Mouse (Mus musculus) stomach, postnatal 0 days (tissue): ENCODE measurements at regions not wholly inside any gene's neighbourhood (a gene's known extent, or its start where the extent isn't known, plus 50 kb on each side); places are given as distances from the start of the nearest gene placed in this dataset.

Source experiments
- ATAC-seq: fragments of 200-750 bp; cut with Nextera tagmentation; 2 replicates; pipeline ENCODE4 v1.8.0; 2017; ENCODE audit not compliant: low FRiP score, low TSS enrichment
- DNase-seq: peaks from one replicate; pipeline ENCODE4 v3.0.0-alpha.2; 2016; ENCODE audit warnings: low spot score
- H3K27ac ChIP-seq: fragments of 300-500 bp; sonication (generic); replicated peaks from 2 replicates; pipeline ENCODE4 v1.5.1; 2014; ENCODE audit warnings: mild to moderate bottlenecking, control low read depth
- H3K27me3 ChIP-seq: fragments of 300-500 bp; sonication (generic); 2 replicates; pipeline ENCODE4 v1.6.1; 2014; ENCODE audit warnings: low read length; ENCODE audit not compliant: control insufficient read depth, insufficient read depth
- H3K36me3 ChIP-seq: fragments of 300-500 bp; sonication (generic); 2 replicates; pipeline ENCODE4 v1.6.1; 2014; ENCODE audit warnings: low read length, mixed read lengths; ENCODE audit not compliant: control insufficient read depth, insufficient read depth
- H3K4me1 ChIP-seq: fragments of 300-500 bp; sonication (generic); replicated peaks from 2 replicates; pipeline ENCODE4 v1.6.1; 2014; ENCODE audit warnings: antibody characterized with exemption; ENCODE audit not compliant: control insufficient read depth, insufficient read depth
- H3K4me2 ChIP-seq: fragments of 300-500 bp; sonication (generic); replicated peaks from 2 replicates; pipeline ENCODE4 v1.6.1; 2014; ENCODE audit warnings: low read depth, mild to moderate bottlenecking, control low read depth, moderate library complexity
- H3K4me3 ChIP-seq: fragments of 300-500 bp; sonication (generic); 2 replicates; pipeline ENCODE4 v1.5.1; 2014; ENCODE audit warnings: low read depth, low read length, control low read depth
- H3K9ac ChIP-seq: fragments of 300-500 bp; sonication (generic); 2 replicates; pipeline ENCODE4 v1.6.1; 2014; ENCODE audit warnings: mild to moderate bottlenecking, low read length, control low read depth, mixed read lengths
- H3K9me3 ChIP-seq: fragments of 300-500 bp; sonication (generic); 2 replicates; pipeline ENCODE4 v1.6.1; 2016; ENCODE audit warnings: low read length; ENCODE audit not compliant: control insufficient read depth
- CTCF ChIP-seq: IDR thresholded peaks from 2 replicates; pipeline ENCODE4 v1.5.1; 2016; ENCODE audit warnings: antibody characterized with exemption, low read depth, mild to moderate bottlenecking, moderate library complexity
- EP300 ChIP-seq: optimal IDR thresholded peaks from 2 replicates; pipeline ENCODE3; 2016; ENCODE audit warnings: antibody characterized with exemption
- WGBS: fragments of 180-500 bp; shearing (Covaris S2); extraction: QIAGEN DNeasy Blood & Tissue Kit; methylation state at CpG from one replicate; pipeline ENCODE4 v1.1.7; 2014; 5-methylcytosine and 5-hydroxymethylcytosine counted together

DNA sequence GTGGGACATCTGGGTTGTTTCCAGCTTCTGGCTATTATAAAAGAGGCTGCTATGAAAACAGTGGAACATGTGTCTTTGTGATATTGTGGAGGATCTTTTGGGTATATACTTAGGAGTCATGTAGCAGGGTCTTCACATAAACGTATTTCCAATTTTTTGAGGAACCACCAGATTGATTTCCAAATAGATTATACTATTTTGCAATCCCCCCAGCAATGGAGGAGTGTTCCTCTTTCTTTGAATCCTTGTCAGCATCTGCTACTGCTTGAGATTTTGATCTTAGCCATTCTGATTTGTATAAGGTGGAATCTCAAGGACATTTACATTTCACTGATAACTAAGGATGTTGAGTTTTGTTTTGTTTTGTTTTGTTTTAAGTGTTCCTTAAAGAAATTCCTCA lies 645.6 kb downstream of the Tlr4 start:
- ATAC-seq (no peak), DNase-seq (no peak)
- no peak overlapping the region for H3K4me3 ChIP-seq
- TF ChIP-seq EP300 (no peak), CTCF (no peak)
- no peak overlapping the region for H3K4me2 ChIP-seq
- WGBS: 57% methylated on average over 1 of the region's 1 CpGs
- H3K36me3 ChIP-seq: no peaks in the 10 kb centered on the region
- no peaks in the 10 kb centered on the region for H3K4me1 ChIP-seq
- no peaks in the 10 kb centered on the region for H3K9me3 ChIP-seq
- no peak overlapping the region for H3K9ac ChIP-seq
- H3K27me3 ChIP-seq: no peaks in the 10 kb centered on the region
- no peak overlapping the region for H3K27ac ChIP-seq

DNA sequence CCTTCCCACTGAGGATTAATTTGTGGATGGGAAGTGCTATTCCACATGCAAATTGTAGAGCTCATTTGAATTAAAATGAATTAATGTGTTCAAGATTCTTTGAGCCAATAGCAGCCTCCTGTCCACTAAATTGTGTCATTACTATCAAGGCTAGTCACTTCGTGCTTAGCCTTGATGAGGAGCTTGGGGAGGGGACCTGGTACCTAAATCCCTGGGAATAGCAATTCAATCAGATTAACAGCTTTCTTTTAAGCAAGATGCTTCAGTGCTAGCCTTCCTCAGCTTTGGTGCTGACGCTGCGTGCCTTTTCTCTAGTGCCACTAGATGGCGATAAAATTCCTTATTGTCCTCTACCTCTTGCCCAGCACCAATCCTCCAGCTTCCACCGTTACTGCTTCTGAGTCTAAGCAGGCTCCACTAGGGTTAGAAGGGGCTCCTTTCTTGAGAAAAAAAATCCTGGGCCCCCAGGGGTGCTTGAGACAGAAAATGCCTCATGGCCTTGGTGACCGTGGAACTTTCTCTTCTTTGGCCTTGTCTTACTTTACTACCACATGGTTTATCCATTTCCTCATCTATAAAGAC lies 650.0 kb downstream of the Tlr4 start:
- Histone ChIP-seq H3K4me1 (no peaks in the 10 kb centered on the region), H3K4me2 (no peak overlapping the region), H3K9me3 (no peaks in the 10 kb centered on the region), H3K9ac (no peak overlapping the region), H3K36me3 (no peaks in the 10 kb centered on the region), H3K27me3 (no peaks in the 10 kb centered on the region), H3K27ac (no peak overlapping the region), H3K4me3 (no peak overlapping the region)
- no peak for ATAC-seq
- DNase-seq: peak; percentile 20
- TF ChIP-seq EP300 (no peak), CTCF (peak; percentile 79)
- 12% methylated on average over 6 of the region's 6 CpGs for WGBS

DNA sequence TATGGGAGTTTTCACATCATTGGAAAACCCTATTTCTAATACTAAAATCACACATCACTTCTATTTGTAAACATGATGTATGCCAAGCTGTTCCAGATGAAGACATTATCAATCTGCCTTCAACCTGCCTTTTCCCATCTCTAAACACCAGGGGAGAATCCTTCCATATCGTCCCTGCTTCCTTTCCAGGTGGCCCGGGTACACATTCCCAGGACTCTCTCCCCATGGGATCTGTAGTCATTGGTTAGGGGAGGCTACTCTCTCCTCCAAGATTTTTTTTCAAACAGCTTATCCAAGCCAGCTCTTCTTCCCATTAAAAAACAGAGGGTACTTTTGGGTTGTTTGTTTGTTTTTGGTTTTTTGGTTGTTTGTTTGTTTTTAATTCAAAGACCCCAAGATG lies 650.7 kb downstream of the Tlr4 start:
- no peak overlapping the region for H3K4me3 ChIP-seq
- H3K4me2 ChIP-seq: no peak overlapping the region
- no peaks in the 10 kb centered on the region for H3K36me3 ChIP-seq
- DNase-seq: no peak
- ATAC-seq: no peak
- no peak overlapping the region for H3K27ac ChIP-seq
- WGBS: 46% methylated on average over 2 of the region's 2 CpGs
- H3K4me1 ChIP-seq: no peaks in the 10 kb centered on the region
- TF ChIP-seq CTCF: no peak
- no peak for TF ChIP-seq EP300
- H3K9ac ChIP-seq: no peak overlapping the region
- H3K27me3 ChIP-seq: no peaks in the 10 kb centered on the region
- no peaks in the 10 kb centered on the region for H3K9me3 ChIP-seq

DNA sequence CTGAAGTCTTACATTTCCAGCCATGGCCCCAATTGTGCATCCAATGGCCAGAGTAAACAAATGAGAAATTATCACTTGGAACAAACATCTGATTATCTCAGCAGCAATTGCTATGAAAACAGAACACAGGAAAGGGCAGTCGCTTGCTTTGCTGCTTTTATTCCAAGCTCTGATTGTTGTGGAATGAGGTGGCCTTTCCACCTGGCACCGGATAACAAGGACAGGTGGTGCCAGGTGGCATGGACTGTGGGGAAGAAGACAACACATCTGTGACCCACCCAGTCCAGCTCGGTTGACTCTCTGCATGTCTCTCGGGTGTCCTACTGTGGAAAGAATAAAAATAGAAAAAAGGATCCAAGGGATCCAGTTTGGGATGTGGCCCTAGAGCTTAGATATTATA lies 694.9 kb downstream of the Tlr4 start:
- Histone ChIP-seq H3K4me3 (no peak overlapping the region), H3K9ac (no peak overlapping the region), H3K4me2 (no peak overlapping the region), H3K27ac (no peak overlapping the region), H3K27me3 (no peaks in the 10 kb centered on the region), H3K9me3 (no peaks in the 10 kb centered on the region), H3K4me1 (no peaks in the 10 kb centered on the region), H3K36me3 (no peaks in the 10 kb centered on the region)
- no peak for TF ChIP-seq EP300
- TF ChIP-seq CTCF: no peak
- WGBS: 72% methylated on average over 4 of the region's 4 CpGs
- ATAC-seq (no peak), DNase-seq (no peak)

DNA sequence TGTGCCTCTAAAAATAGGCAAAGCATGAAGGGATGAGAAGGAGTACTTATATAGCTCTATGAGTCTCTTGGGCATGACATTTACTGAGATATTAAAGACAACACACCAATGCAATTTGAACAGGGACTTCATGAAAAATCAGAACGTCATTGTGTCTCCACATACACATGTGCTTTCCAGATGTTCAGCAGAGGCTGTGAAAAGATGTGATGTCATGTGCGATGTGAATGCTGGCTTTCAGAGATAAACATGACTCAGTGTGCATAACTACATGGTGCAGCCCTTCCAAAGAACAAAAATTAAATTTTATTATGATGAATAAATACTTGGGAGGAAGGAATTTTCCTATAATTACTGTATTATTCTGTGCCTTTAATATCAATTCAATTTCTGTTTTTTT lies 695.8 kb downstream of the Tlr4 start:
- Histone ChIP-seq H3K36me3 (no peaks in the 10 kb centered on the region), H3K27me3 (no peaks in the 10 kb centered on the region), H3K4me1 (no peaks in the 10 kb centered on the region), H3K27ac (no peak overlapping the region), H3K4me3 (no peak overlapping the region), H3K9ac (no peak overlapping the region), H3K4me2 (no peak overlapping the region), H3K9me3 (no peaks in the 10 kb centered on the region)
- TF ChIP-seq EP300: no peak
- TF ChIP-seq CTCF: no peak
- DNase-seq (no peak), ATAC-seq (no peak)
- WGBS: 59% methylated on average over 2 of the region's 2 CpGs

DNA sequence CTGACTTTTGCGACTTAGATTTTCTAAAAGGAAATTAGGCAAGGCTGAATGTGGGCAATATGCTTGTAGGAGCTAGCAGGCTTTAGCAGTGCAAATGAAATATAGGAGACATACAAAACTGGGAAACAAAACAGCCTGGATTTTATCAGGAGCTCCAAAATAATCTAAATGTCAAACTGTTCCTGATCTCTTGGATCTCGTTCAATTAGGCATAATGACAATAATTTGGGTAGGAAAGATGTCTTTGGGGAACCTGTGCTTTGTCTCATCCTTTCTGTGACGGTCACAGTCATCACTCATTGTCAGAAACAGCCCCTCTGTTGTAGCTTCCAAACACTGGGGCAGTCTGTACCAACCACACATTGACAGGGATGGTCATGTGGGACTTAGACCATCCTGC lies 702.2 kb downstream of the Tlr4 start:
- Histone ChIP-seq H3K27me3 (no peaks in the 10 kb centered on the region), H3K9me3 (no peaks in the 10 kb centered on the region), H3K9ac (no peak overlapping the region), H3K4me2 (no peak overlapping the region), H3K27ac (no peak overlapping the region), H3K4me1 (no peaks in the 10 kb centered on the region), H3K36me3 (no peaks in the 10 kb centered on the region), H3K4me3 (no peak overlapping the region)
- ATAC-seq (no peak), DNase-seq (no peak)
- WGBS: 54% methylated on average over 3 of the region's 3 CpGs
- TF ChIP-seq EP300: no peak
- no peak for TF ChIP-seq CTCF
